Mouse (Mus musculus): ENCODE measurements at regions not wholly inside any gene's neighbourhood (a gene's known extent, or its start where the extent isn't known, plus 50 kb on each side); places are given as distances from the start of the nearest gene placed in this dataset.

DNA sequence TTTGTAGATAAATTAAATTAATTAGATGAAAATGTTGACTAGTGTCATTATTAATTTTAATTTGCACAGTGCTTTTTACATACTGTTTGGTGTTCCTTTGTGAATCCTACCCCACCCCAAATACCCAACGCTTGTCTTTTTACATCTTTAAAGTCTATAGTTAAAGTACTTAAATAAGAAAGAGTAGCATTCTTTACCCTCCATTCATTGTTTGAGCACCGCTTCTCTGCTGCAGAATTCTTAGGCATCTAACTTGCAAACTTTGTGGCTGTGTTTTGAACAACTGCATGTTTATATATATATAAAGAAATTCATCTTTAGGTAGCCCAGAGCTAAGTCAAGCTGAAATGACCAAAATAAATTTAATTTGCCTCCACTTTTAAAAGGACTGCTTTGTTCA is 140.9 kb downstream of the Lca5 start:
- DNase-seq (ENCODE audit: low read depth, low spot score): no peak
- no peaks in the 10 kb centered on the region for H3K4me1 ChIP-seq (ENCODE audit: control insufficient read depth in 1 of 2, insufficient read depth in 2 of 2, low read length in 2 of 2)
- no peak for TF ChIP-seq KAT2A (conservative IDR thresholded peaks at IDR 0.05; ENCODE audit: low read depth, low read length)
- no peak for TF ChIP-seq MYC (IDR thresholded peaks at IDR 0.05; ENCODE audit: low read depth, low read length)
- no peak for TF ChIP-seq ZC3H11A (IDR thresholded peaks at IDR 0.05; ENCODE audit: low read depth, low read length)
- no peak for TF ChIP-seq RCOR1 (IDR thresholded peaks at IDR 0.05; ENCODE audit: low read depth, low read length)
- TF ChIP-seq TBP (IDR thresholded peaks at IDR 0.05; ENCODE audit: low read depth, low read length): no peak
- no peak for TF ChIP-seq JUND (IDR thresholded peaks at IDR 0.05; ENCODE audit: low read depth, low read length)
- TF ChIP-seq MYB (IDR thresholded peaks at IDR 0.05; ENCODE audit: low read depth, low read length): no peak
- TF ChIP-seq UBTF (IDR thresholded peaks at IDR 0.05; ENCODE audit: borderline replicate concordance, insufficient read depth, low read depth, low read length): no peak
- no peak for TF ChIP-seq EP300 (IDR thresholded peaks at IDR 0.05; ENCODE audit: low read depth in 1 of 2, low read length in 2 of 2)
- TF ChIP-seq NELFE (IDR thresholded peaks at IDR 0.05; ENCODE audit: low read depth, low read length): no peak
- no peak for TF ChIP-seq SMC3 (IDR thresholded peaks at IDR 0.05; ENCODE audit: low read depth, low read length)
- TF ChIP-seq MEF2A (IDR thresholded peaks at IDR 0.05; ENCODE audit: extremely low read depth, insufficient replicate concordance, low read depth, low read length, poor library complexity, severe bottlenecking): no peak
- TF ChIP-seq GATA1 (IDR thresholded peaks at IDR 0.05; ENCODE audit: low read depth, low read length): no peak
- TF ChIP-seq POLR2AphosphoS5 (IDR thresholded peaks at IDR 0.05; ENCODE audit: borderline replicate concordance, low read depth, low read length): no peak
- TF ChIP-seq TAL1 (IDR thresholded peaks at IDR 0.05; ENCODE audit: low read length): no peak

GRCm38 (mm10) chr9:83299623-83300022 is 141.3 kb downstream of the Lca5 start:
- no peak for DNase-seq (ENCODE audit: low read depth, low spot score)
- Histone ChIP-seq H3K4me1 (ENCODE audit: control insufficient read depth in 1 of 2, insufficient read depth in 2 of 2, low read length in 2 of 2) (no peaks in the 10 kb centered on the region), H3K36me3 (ENCODE audit: control insufficient read depth in 1 of 2, insufficient read depth in 2 of 2, low read length in 2 of 2) (no peaks in the 10 kb centered on the region), H3K9ac (ENCODE audit: control insufficient read depth, low read depth, low read length, poor library complexity, severe bottlenecking) (no peak overlapping the region), H3K9me3 (replicated peaks; ENCODE audit: insufficient read depth, low read length) (no peaks in the 10 kb centered on the region), H3K4me3 (ENCODE audit: control insufficient read depth in 1 of 2, insufficient read depth in 1 of 2, low read depth in 2 of 2, low read length in 2 of 2) (no peak overlapping the region), H3K79me2 (ENCODE audit: control insufficient read depth, insufficient read depth, low read length, poor library complexity) (no peaks in the 10 kb centered on the region), H3K27ac (ENCODE audit: control insufficient read depth, low read depth, low read length) (no peak overlapping the region), H3K27me3 (ENCODE audit: control insufficient read depth in 1 of 2, insufficient read depth in 2 of 2, low read length in 2 of 2) (no peaks in the 10 kb centered on the region)
- TF ChIP-seq JUND (IDR thresholded peaks at IDR 0.05; ENCODE audit: low read depth, low read length) (no peak), RCOR1 (IDR thresholded peaks at IDR 0.05; ENCODE audit: low read depth, low read length) (no peak), TBP (IDR thresholded peaks at IDR 0.05; ENCODE audit: low read depth, low read length) (no peak), E2F4 (IDR thresholded peaks at IDR 0.05; ENCODE audit: borderline replicate concordance, low read depth, low read length) (no peak), MAX (IDR thresholded peaks at IDR 0.05; ENCODE audit: low read length) (no peak), BHLHE40 (IDR thresholded peaks at IDR 0.05; ENCODE audit: borderline replicate concordance, low read depth, low read length) (no peak), ZNF384 (IDR thresholded peaks at IDR 0.05; ENCODE audit: low read depth, low read length) (no peak), HCFC1 (IDR thresholded peaks at IDR 0.05; ENCODE audit: low read depth, low read length) (no peak), GABPA (IDR thresholded peaks at IDR 0.05; ENCODE audit: low read depth, low read length) (no peak), NELFE (IDR thresholded peaks at IDR 0.05; ENCODE audit: low read depth, low read length) (no peak), KAT2A (conservative IDR thresholded peaks at IDR 0.05; ENCODE audit: low read depth, low read length) (no peak), MXI1 (IDR thresholded peaks at IDR 0.05; ENCODE audit: low read depth, low read length) (no peak), SMC3 (IDR thresholded peaks at IDR 0.05; ENCODE audit: low read depth, low read length) (no peak), ZMIZ1 (IDR thresholded peaks at IDR 0.05; ENCODE audit: low read depth, low read length) (no peak), SIN3A (IDR thresholded peaks at IDR 0.05; ENCODE audit: low read length) (no peak)

More for the DNA sequence above, 140.9 kb downstream of the Lca5 start:
- Histone ChIP-seq H3K27me3 (ENCODE audit: control insufficient read depth in 1 of 2, insufficient read depth in 2 of 2, low read length in 2 of 2) (no peaks in the 10 kb centered on the region), H3K36me3 (ENCODE audit: control insufficient read depth in 1 of 2, insufficient read depth in 2 of 2, low read length in 2 of 2) (no peaks in the 10 kb centered on the region), H3K27ac (ENCODE audit: control insufficient read depth, low read depth, low read length) (no peak overlapping the region), H3K4me3 (ENCODE audit: control insufficient read depth in 1 of 2, insufficient read depth in 1 of 2, low read depth in 2 of 2, low read length in 2 of 2) (no peak overlapping the region), H3K9ac (ENCODE audit: control insufficient read depth, low read depth, low read length, poor library complexity, severe bottlenecking) (no peak overlapping the region), H3K79me2 (ENCODE audit: control insufficient read depth, insufficient read depth, low read length, poor library complexity) (no peaks in the 10 kb centered on the region), H3K9me3 (replicated peaks; ENCODE audit: insufficient read depth, low read length) (no peaks in the 10 kb centered on the region)
